Mouse (Mus musculus) liver, postnatal 0 days (tissue): ENCODE results near the gene Gpat3.

ENCODE experiments used
- CTCF ChIP-seq: sonication (generic); IDR thresholded peaks from 2 replicates; pipeline ENCODE4 v1.5.1; 2016; ENCODE audit warnings: antibody characterized with exemption, low read depth
- EP300 ChIP-seq: IDR thresholded peaks from 2 replicates; pipeline ENCODE4 v1.6.1; 2016; ENCODE audit warnings: antibody characterized with exemption, low read depth, mild to moderate bottlenecking

DNA sequence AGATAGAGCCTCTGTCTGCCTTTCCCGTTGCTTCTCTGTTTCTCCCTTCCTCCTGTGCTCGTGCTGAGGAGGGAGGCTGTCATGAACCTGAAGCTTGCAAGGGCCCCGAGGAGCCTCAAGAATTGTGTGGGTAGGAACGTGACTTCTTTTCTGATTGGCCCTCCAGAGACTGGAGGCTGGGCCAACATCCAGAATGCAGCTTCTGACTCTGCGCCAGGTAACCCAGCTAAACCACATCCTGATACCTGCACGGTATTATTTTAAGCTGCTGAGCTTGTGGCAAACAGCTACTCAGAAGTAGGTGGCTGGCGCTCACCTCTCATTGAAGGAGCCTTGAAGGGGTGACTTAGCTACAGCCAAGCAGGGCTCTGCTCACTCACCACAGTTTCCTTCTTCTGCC lies 66.9 kb downstream of the Gpat3 start:
- TF ChIP-seq CTCF (no peak), EP300 (no peak)
